Mouse (Mus musculus): ENCODE data around the gene Rsph3b. TPM values are rescaled to one million over a fixed set of nuclear protein-coding genes. Genes with fewer than 3 reads are reported as not detected.

The Rsph3b gene
- polyA plus RNA-seq, 1 experiment from 2014 or later, result 47.8 TPM

- no peaks in the 10 kb centered on the region for H3K9me3 ChIP-seq (replicated peaks)
- H3K4me3 ChIP-seq (replicated peaks), result no peak overlapping the region
- H3K4me2 ChIP-seq, result no peak overlapping the region
- H3K9ac ChIP-seq, result no peak overlapping the region
- ATAC-seq (replicated peaks; ENCODE audit: low FRiP score), result no peak
- no peaks in the 10 kb centered on the region for H3K36me3 ChIP-seq
- H3K27ac ChIP-seq, result no peak overlapping the region
- H3K27me3 ChIP-seq, result no peaks in the 10 kb centered on the region
- 100% methylated on average over 1 of the region's 1 CpGs for WGBS
- H3K4me1 ChIP-seq, result no peaks in the 10 kb centered on the region
These were observed 64.0 kb downstream of the Rsph3b start for GRCm38 (mm10) chr17:6884531-6884930.

GRCm38 (mm10) chr17:6881306-6881705 lies 67.2 kb downstream of the Rsph3b start:
- no peaks in the 10 kb centered on the region for H3K36me3 ChIP-seq
- H3K27me3 ChIP-seq, result no peaks in the 10 kb centered on the region
- no peak overlapping the region for H3K4me2 ChIP-seq
- no peak overlapping the region for H3K4me3 ChIP-seq (replicated peaks)
- ATAC-seq (replicated peaks; ENCODE audit: low FRiP score), result no peak
- H3K27ac ChIP-seq, result no peak overlapping the region
- 71% methylated on average over 6 of the region's 6 CpGs for WGBS
- no peaks in the 10 kb centered on the region for H3K4me1 ChIP-seq
- no peaks in the 10 kb centered on the region for H3K9me3 ChIP-seq (replicated peaks)
- no peak overlapping the region for H3K9ac ChIP-seq

GRCm38 (mm10) chr17:6871421-6871820 lies 77.1 kb downstream of the Rsph3b start:
- Histone ChIP-seq H3K36me3 (no peaks in the 10 kb centered on the region), H3K9ac (no peak overlapping the region), H3K27me3 (no peaks in the 10 kb centered on the region), H3K9me3 (replicated peaks) (no peaks in the 10 kb centered on the region; the same call in 1 of the 2 replicates), H3K27ac (no peak overlapping the region), H3K4me3 (replicated peaks) (no peak overlapping the region), H3K4me1 (0 out of 2 replicates have a peak, but pooled peaks cover 11% of the 10 kb centered on the region), H3K4me2 (no peak overlapping the region)
- 75% methylated on average over 2 of the region's 2 CpGs for WGBS
- no peak for ATAC-seq (replicated peaks; ENCODE audit: low FRiP score)

- H3K9me3 ChIP-seq (replicated peaks), result no peaks in the 10 kb centered on the region; the same call in 1 of the 2 replicates
- H3K4me2 ChIP-seq, result no peak overlapping the region
- H3K27me3 ChIP-seq, result no peaks in the 10 kb centered on the region
- no peaks in the 10 kb centered on the region for H3K36me3 ChIP-seq
- H3K9ac ChIP-seq, result no peak overlapping the region
- H3K4me1 ChIP-seq, result peaks cover 31% of the 10 kb centered on the region
- ATAC-seq (replicated peaks; ENCODE audit: low FRiP score), result no peak
- no peak overlapping the region for H3K27ac ChIP-seq
- no peak overlapping the region for H3K4me3 ChIP-seq (replicated peaks)
These were observed 79.7 kb downstream of the Rsph3b start for GRCm38 (mm10) chr17:6868810-6869209.

- Histone ChIP-seq H3K4me1 (peaks cover 38% of the 10 kb centered on the region), H3K4me3 (replicated peaks) (no peak overlapping the region), H3K9ac (no peak overlapping the region), H3K36me3 (no peaks in the 10 kb centered on the region), H3K27me3 (no peaks in the 10 kb centered on the region), H3K9me3 (replicated peaks) (no peaks in the 10 kb centered on the region), H3K4me2 (no peak overlapping the region), H3K27ac (no peak overlapping the region)
- WGBS, result 28% methylated on average over 7 of the region's 7 CpGs
- peak; percentile 62; the same call in 1 of the 2 replicates for ATAC-seq (replicated peaks; ENCODE audit: low FRiP score)
These were observed 80.7 kb downstream of the Rsph3b start for GRCm38 (mm10) chr17:6867740-6868139.

- Histone ChIP-seq H3K4me1 (peaks cover 43% of the 10 kb centered on the region), H3K36me3 (no peaks in the 10 kb centered on the region), H3K27me3 (no peaks in the 10 kb centered on the region), H3K9me3 (replicated peaks) (no peaks in the 10 kb centered on the region), H3K4me2 (no peak overlapping the region), H3K9ac (no peak overlapping the region), H3K4me3 (replicated peaks) (no peak overlapping the region), H3K27ac (peak overlapping the region; percentile 19; the same call in 1 of the 2 replicates)
- no peak for ATAC-seq (replicated peaks; ENCODE audit: low FRiP score)
- 40% methylated on average over 1 of the region's 1 CpGs for WGBS
These were observed 81.9 kb downstream of the Rsph3b start for GRCm38 (mm10) chr17:6866576-6866975.

- H3K27me3 ChIP-seq, result no peaks in the 10 kb centered on the region
- no peak overlapping the region for H3K4me3 ChIP-seq (replicated peaks)
- WGBS, result 58% methylated on average over 5 of the region's 5 CpGs
- ATAC-seq (replicated peaks; ENCODE audit: low FRiP score), result no peak
- H3K4me2 ChIP-seq, result no peak overlapping the region
- peaks cover 52% of the 10 kb centered on the region for H3K4me1 ChIP-seq
- H3K9me3 ChIP-seq (replicated peaks), result no peaks in the 10 kb centered on the region
- no peaks in the 10 kb centered on the region for H3K36me3 ChIP-seq
- no peak overlapping the region for H3K9ac ChIP-seq
- no peak overlapping the region for H3K27ac ChIP-seq
These were observed 82.9 kb downstream of the Rsph3b start for GRCm38 (mm10) chr17:6865580-6865979.

- Histone ChIP-seq H3K27ac (peak overlapping the region; percentile 56; the same call in 1 of the 2 replicates), H3K9ac (no peak overlapping the region), H3K9me3 (replicated peaks) (no peaks in the 10 kb centered on the region), H3K4me2 (peak overlapping the region; percentile 40), H3K36me3 (no peaks in the 10 kb centered on the region), H3K27me3 (no peaks in the 10 kb centered on the region), H3K4me1 (peaks cover 56% of the 10 kb centered on the region), H3K4me3 (replicated peaks) (no peak overlapping the region)
- no peak for ATAC-seq (replicated peaks; ENCODE audit: low FRiP score)
- 11% methylated on average over 13 of the region's 13 CpGs for WGBS
These were observed 83.6 kb downstream of the Rsph3b start for GRCm38 (mm10) chr17:6864869-6865268.

GRCm38 (mm10) chr17:6863521-6863920 lies 85.0 kb downstream of the Rsph3b start:
- 0 out of 2 replicates have a peak overlapping the region, but pooled peaks have one; percentile 19 for H3K27ac ChIP-seq
- no peak overlapping the region for H3K9ac ChIP-seq
- H3K4me2 ChIP-seq, result no peak overlapping the region
- no peaks in the 10 kb centered on the region for H3K27me3 ChIP-seq
- peaks cover 54% of the 10 kb centered on the region for H3K4me1 ChIP-seq
- no peak for ATAC-seq (replicated peaks; ENCODE audit: low FRiP score)
- H3K9me3 ChIP-seq (replicated peaks), result no peaks in the 10 kb centered on the region
- H3K4me3 ChIP-seq (replicated peaks), result no peak overlapping the region
- 46% methylated on average over 6 of the region's 6 CpGs for WGBS
- H3K36me3 ChIP-seq, result no peaks in the 10 kb centered on the region

- H3K4me1 ChIP-seq, result peaks cover 48% of the 10 kb centered on the region
- H3K4me3 ChIP-seq (replicated peaks), result peak overlapping the region; percentile 24
These were observed 86.3 kb downstream of the Rsph3b start for GRCm38 (mm10) chr17:6862040-6862780.

GRCm38 (mm10) chr17:6861181-6862039 lies 87.1 kb downstream of the Rsph3b start:
- peak overlapping the region; percentile 57 for H3K4me2 ChIP-seq
- 0 out of 2 replicates have a peak, but pooled peaks have one; percentile 31 for ATAC-seq (replicated peaks; ENCODE audit: low FRiP score)
- H3K4me1 ChIP-seq, result peaks cover 48% of the 10 kb centered on the region
- no peak overlapping the region for H3K9ac ChIP-seq
- H3K9me3 ChIP-seq (replicated peaks), result no peaks in the 10 kb centered on the region
- no peaks in the 10 kb centered on the region for H3K36me3 ChIP-seq
- H3K27me3 ChIP-seq, result no peaks in the 10 kb centered on the region
- peak overlapping the region; percentile 24 for H3K4me3 ChIP-seq (replicated peaks)
- peak overlapping the region; percentile 68 for H3K27ac ChIP-seq
- 10% methylated on average over 28 of the region's 28 CpGs for WGBS

More at GRCm38 (mm10) chr17:6862040-6862780, 86.3 kb downstream of the Rsph3b start:
- H3K9me3 ChIP-seq (replicated peaks), result no peaks in the 10 kb centered on the region
- WGBS, result 61% methylated on average over 12 of the region's 12 CpGs
- no peaks in the 10 kb centered on the region for H3K36me3 ChIP-seq
- H3K27me3 ChIP-seq, result no peaks in the 10 kb centered on the region
- H3K4me2 ChIP-seq, result peak overlapping the region; percentile 57
- no peak overlapping the region for H3K9ac ChIP-seq
- no peak for ATAC-seq (replicated peaks; ENCODE audit: low FRiP score)
- H3K27ac ChIP-seq, result 0 out of 2 replicates have a peak overlapping the region, but pooled peaks have one; percentile 68

GRCm38 (mm10) chr17:6860491-6860897 lies 88.0 kb downstream of the Rsph3b start:
- H3K9me3 ChIP-seq (replicated peaks), result no peaks in the 10 kb centered on the region
- H3K27me3 ChIP-seq, result no peaks in the 10 kb centered on the region
- WGBS, result 21% methylated on average over 12 of the region's 12 CpGs
- H3K4me2 ChIP-seq, result no peak overlapping the region
- no peaks in the 10 kb centered on the region for H3K36me3 ChIP-seq
- no peak overlapping the region for H3K9ac ChIP-seq
- H3K27ac ChIP-seq, result peak overlapping the region; percentile 68
- peaks cover 44% of the 10 kb centered on the region for H3K4me1 ChIP-seq
- no peak for ATAC-seq (replicated peaks; ENCODE audit: low FRiP score)
- H3K4me3 ChIP-seq (replicated peaks), result no peak overlapping the region

Data from kidney, embryonic 15.5 days (tissue).